Mouse (Mus musculus): ENCODE results near the gene Gm10392.

- TF ChIP-seq CTCF (IDR thresholded peaks at IDR 0.05; ENCODE audit: low read depth) = peak; percentile 88
- no peak for TF ChIP-seq EP300 (IDR thresholded peaks at IDR 0.05; ENCODE audit: low read depth)
Measured at GRCm38 (mm10) chr11:77467784-77468183, 51.2 kb downstream of the Gm10392 start.
